Mouse (Mus musculus) mesoderm, embryonic 11.5 days (tissue): ENCODE data around the gene Tank.
A peak's percentile ranks its signal among the peaks of the same experiment; 100 is the strongest.

Experiments used
- DNase-seq: peaks from one replicate; pipeline ENCODE4 v3.0.0-alpha.2; 2012; ENCODE audit warnings: low read depth, low spot score

Gene Tank

GRCm38 (mm10) chr2:61578433-61578832 lies at the start of gene Tank:
TSS of gene Tank (plus strand) at chr2:61578585.
- no peak for DNase-seq

- no peak for DNase-seq
These were observed 46.1 kb upstream of the Tank start for GRCm38 (mm10) chr2:61532326-61532725.

- no peak for DNase-seq
These were observed 45.3 kb upstream of the Tank start for GRCm38 (mm10) chr2:61533131-61533530.

DNA sequence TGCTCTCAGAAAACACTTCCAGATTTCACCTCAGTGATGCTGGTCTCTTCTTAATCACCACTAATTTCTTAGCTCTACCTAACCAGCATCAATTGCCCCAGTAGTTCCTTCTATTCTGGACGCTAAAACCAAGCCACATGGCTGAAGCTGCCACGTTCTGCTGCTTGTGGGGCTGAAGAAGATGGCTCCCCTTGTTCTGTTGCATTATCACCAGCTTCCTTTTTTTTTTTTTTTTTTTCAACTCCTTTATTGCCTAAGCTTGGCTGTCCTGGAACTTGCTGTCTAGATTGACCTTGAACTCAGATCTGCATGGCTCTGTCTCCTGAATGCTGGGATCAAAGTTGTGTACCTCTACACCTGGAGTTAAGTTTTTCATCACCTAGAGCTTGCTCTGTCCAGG lies 41.5 kb upstream of the Tank start:
- no peak for DNase-seq

- DNase-seq = peak; percentile 18
These were observed 39.0 kb upstream of the Tank start for GRCm38 (mm10) chr2:61539378-61539777.

GRCm38 (mm10) chr2:61542426-61542825 lies 36.0 kb upstream of the Tank start:
- no peak for DNase-seq

GRCm38 (mm10) chr2:61545666-61546065 lies 32.7 kb upstream of the Tank start:
- no peak for DNase-seq

- DNase-seq = peak; percentile 42
These were observed 30.4 kb upstream of the Tank start for GRCm38 (mm10) chr2:61548021-61548420.

DNA sequence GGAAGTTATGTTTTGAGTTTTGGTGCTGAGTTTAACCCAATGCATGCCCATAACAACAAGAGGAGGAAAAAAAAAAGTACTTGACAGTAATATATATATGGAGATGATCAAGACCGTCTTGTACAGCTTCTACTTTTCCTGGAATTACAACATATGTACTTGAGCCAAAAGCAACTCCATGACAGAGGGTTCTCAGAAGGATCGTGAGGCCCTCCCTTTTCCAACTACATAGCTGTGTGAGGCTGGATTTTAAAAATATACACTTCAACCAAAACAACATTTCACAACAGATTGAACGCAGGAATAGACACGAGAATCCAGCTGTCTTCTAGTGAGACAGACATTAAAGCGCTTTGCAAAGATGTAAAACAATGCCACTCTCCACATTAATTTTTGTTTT lies 26.7 kb upstream of the Tank start:
- no peak for DNase-seq

DNA sequence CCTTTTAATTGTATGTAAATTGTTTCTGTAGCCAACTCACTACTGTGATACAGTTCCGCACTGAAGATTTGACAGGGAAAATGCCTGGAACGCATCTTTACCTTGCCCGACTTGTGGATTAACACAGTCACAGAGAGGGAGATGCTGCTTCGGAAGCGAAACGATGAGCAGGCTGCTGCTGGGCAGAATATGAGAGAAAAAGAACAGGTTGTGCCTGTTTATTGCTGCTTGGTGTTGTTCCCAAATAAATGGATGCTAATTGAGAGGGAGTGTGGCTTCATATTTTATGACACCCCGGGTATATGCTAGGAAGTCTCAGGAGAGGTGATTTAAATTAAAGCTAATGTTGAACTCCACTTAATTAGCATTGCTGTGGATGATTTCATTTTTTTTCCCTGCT lies 23.0 kb upstream of the Tank start:
- DNase-seq = no peak

DNA sequence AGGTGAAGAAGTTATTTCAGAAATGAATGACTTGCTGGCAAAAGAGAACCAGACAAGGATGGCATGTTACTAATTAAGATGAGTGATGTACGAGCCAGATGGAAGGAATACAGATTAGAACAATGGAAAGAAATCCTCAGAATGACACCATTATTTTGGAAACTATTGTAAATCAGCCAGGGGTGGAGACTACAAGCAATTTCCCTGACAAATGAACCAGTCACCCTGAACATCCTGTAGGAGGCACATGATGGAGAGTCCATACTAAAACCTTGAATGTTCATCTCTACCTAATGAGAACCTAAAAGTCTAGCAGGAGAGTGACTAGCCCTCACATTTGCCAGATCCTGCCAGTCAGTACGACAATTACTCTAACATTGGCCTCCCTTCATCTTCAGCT lies 22.6 kb upstream of the Tank start:
- DNase-seq = no peak

- no peak for DNase-seq
These were observed 21.7 kb upstream of the Tank start for GRCm38 (mm10) chr2:61556639-61557038.

DNA sequence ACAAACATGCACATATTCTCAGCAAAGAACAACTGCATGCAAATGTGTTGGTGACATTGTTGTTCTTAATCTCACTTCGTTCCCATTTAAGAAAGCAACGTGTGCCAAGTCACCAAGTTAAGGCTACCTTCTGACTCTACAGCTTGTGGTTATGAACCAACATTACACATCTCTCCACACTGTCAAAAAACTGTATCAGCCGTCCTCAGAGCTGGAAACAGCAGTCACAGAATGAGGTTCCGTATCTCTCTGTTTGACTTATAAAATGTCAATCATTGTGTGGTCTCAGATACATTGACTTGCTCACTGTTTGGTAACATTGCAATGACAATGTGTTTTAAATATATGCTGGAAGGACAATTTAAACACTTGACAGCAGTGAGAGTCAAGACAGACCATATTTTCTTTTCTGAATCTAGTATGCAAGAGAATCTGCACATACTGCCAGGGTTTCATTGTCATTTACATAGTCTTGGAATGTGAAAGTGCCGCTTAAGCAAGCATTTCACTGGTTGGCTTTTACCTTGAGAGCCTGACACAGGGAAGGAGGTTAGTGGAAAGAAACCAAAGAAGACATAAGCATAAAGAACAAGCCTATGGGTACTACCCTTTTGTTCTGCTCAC lies 20.4 kb upstream of the Tank start:
- DNase-seq = no peak

GRCm38 (mm10) chr2:61561058-61561457 lies 17.3 kb upstream of the Tank start:
- DNase-seq = no peak

DNA sequence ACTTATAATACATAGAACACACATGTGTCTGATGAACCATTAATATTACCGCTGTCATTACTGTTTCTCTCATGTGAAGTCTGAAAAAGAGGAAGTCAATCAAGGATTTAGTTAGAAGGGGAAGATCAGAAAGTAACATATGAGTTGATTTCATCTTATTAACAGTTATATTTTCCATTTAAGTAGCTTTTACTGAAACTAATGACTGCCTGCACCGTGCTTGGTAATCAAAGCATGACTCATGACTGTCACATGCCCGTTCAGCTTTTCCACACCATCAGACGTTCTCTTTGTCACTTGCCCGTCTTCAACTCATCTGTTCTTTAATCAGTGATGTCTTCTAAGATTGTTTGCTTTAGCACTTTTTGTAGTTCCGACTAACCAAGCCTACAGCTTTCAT lies 15.2 kb upstream of the Tank start:
- DNase-seq = no peak

- no peak for DNase-seq
These were observed 11.2 kb upstream of the Tank start for GRCm38 (mm10) chr2:61567045-61567783.

DNA sequence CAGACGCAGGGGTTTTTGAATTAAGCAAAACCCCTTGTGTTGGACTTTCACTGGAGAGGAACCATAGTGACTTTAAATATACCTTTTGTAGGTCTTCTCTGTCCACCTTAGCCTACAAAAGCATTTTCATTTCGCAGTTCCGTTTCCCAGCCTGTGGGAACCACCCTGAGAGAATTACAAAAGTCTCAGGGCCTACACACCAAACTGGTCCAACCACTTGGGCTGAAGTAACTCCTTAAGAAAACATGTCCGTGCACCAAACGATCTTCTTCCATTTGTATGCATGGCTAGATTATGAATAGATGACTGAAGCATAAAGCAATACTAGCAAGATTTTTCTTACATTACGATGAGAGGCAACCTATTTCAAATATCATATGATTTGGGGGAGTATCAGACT lies 9.2 kb upstream of the Tank start:
- DNase-seq = no peak

DNA sequence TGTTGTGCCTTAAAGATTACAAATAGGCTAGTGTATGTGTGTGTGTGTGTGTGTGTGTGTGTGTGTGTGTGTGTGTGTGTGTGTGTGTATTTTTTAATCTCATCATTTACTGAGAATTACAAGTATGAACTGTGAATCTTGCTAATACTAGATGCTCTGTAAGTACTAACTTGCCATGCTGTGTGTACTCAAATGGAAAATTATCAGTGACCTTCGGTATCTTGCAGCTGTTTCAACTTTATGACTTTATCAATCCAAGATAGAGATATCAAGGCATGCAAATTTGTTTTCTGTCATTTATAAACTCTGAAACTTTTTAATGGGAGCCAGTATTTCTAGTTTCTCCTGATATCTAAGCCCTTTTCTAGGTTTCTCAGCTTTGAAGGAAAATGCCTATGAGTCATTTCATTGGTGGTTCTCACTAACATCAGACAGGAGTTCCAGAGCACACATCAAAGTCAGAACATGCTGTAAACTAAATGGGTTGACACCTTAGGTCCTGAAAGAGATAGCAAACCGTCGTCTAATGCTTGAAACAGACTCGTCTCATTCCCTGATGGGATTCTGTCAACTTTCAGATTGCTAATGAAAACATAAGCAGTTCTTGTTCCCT lies 6.9 kb upstream of the Tank start:
- no peak for DNase-seq

DNA sequence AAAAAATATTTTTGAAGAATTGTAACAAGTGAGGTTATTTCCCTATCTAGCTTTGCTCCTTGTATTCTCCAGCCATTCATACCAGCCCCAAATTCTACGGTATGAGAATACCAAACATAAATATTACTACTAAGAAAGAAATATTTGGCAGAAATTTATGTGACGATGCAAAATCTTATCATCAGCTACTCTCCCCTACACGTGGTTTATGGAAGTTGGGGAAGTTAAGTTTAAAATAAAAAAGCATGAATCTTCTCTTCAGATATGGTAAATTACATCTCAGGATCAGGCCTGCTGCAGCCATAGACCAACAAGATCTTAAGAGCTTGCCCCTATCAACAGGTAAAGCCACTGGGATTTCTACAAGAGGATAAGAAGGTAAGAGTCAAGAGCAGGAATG lies 1.9 kb upstream of the Tank start:
- no peak for DNase-seq

- DNase-seq = no peak
These were observed 1.3 kb upstream of the Tank start for GRCm38 (mm10) chr2:61576928-61577695.

GRCm38 (mm10) chr2:61577696-61578062 lies 706 bp upstream of the Tank start:
- DNase-seq = no peak

DNA sequence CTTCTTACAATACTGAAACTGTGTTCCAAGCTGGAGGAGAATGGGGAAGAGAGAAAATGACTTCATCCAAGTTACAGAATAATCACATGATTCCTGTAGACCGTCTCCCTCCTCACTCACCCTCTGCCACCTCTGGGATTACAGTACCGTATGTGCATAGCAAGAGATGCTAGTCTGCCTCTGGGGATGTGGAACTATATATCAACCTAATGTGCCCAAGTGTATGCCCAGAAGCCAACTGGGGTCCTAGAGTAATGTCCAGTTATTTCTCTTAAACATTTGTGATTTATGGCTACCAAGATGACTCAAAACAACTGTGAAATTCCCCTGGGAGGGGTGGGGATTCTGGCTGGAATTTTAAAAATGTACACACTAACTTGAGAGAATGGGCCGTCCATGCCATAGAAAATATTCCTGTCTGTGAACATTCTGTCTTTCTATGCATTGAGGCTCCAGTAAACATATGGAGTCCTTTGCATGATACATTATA lies 1.2 kb downstream of the Tank start:
- DNase-seq = peak; percentile 86
